Comparison of ENCODE assay signal across 22 mouse cellular contexts in the genomic region with DNA sequence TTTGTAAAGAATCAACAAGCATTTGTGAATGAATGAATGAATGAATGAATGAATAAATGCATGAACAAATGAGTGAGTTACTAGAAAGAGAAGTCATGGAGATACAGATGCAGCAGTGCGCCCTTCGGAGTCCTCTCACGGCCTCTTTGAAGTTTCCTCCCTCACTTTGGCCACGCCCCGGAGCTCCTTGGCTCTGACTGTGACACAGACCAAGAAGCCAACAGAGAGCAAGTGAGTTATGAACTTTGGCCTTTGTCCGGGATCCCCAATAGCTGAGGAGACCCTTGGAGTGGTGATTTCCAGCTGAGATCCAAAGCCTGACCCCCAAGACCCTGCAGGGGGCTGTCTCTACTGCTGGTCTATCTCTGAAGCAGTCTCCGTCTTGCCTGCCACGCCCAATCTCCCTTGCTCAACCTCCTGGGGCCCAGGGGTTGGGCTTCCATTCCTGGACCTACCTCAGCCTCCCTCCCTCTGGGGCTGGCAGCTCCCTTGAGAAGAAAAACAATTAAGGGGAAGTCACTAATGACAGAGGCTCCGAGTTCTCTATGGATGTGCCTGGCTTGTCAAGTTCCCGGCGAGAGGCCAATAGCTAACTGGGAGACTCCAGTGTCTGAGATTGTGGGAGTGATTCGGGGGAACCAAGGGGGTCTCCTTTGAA. TPM values are rescaled to one million over a fixed set of nuclear protein-coding genes. Genes with fewer than 3 reads are reported as not detected.
DNase-seq lines count a peak whose midpoint lies in the region; ATAC-seq and TF ChIP-seq lines count a peak whose summit lies in the region.
"Had no signal": no experiment of that assay in that cellular context is flagged by ENCODE, and none has a peak within 500 bp of the region (broad histone marks: within the 10 kb centered on the region; RNA-seq: fewer than 3 reads in every experiment).

No protein-coding gene starts in this region.

- no peak overlapping the region for H3K9ac ChIP-seq in kidney, embryonic 16.5 days (replicated peaks; ENCODE audit: low read length)
- no peak overlapping the region for H3K9ac ChIP-seq in kidney, embryonic 15.5 days
- H3K9ac ChIP-seq: embryonic facial prominence, embryonic 15.5 days; liver, embryonic 13.5 days had no signal

- TF ChIP-seq CTCF in small intestine, adult 2 months (IDR thresholded peaks at IDR 0.05; ENCODE audit: extremely low read depth, insufficient read length, insufficient replicate concordance, low read depth, low read length) = no peak

- H3K27me3 ChIP-seq in kidney, embryonic 16.5 days (ENCODE audit: insufficient read depth, low read length) = no peaks in the 10 kb centered on the region
- no peaks in the 10 kb centered on the region for H3K27me3 ChIP-seq in kidney, embryonic 15.5 days
- no peaks in the 10 kb centered on the region; the same call in 1 of the 2 replicates for H3K27me3 ChIP-seq in small intestine, adult 2 months (ENCODE audit: control insufficient read depth, insufficient read depth, low read length)
- H3K27me3 ChIP-seq: embryonic facial prominence, embryonic 15.5 days had no signal

- H3K9me3 ChIP-seq in kidney, embryonic 16.5 days (ENCODE audit: low read length) = no peaks in the 10 kb centered on the region
- H3K9me3 ChIP-seq in kidney, embryonic 15.5 days (replicated peaks) = no peaks in the 10 kb centered on the region
- H3K9me3 ChIP-seq: embryonic facial prominence, embryonic 15.5 days; G1E; liver, embryonic 13.5 days had no signal

- peak; percentile 52 for DNase-seq in kidney, adult 11 months
- DNase-seq in c-Kit-positive CD71-negative TER-119-negative erythroid progenitor cells, embryonic 14.5 days (ENCODE audit: low read depth) = peak; percentile 19
- no peak for DNase-seq in layer of hippocampus, adult 9-11 months
- no peak for DNase-seq in thymus, postnatal 4 days
- DNase-seq: B cell, adult 2 months; cerebellum, adult 11-12 months; liver, embryonic 13.5 days; midbrain, embryonic 14.5 days; right cerebral cortex, postnatal 14 days had no signal

- no peak overlapping the region for H3K4me2 ChIP-seq in kidney, embryonic 16.5 days (replicated peaks; ENCODE audit: low read depth, low read length)
- H3K4me2 ChIP-seq in kidney, embryonic 15.5 days = peak overlapping the region; percentile 25
- H3K4me2 ChIP-seq: embryonic facial prominence, embryonic 15.5 days; liver, embryonic 13.5 days had no signal

- no peak for ATAC-seq in kidney, embryonic 16.5 days (ENCODE audit: low FRiP score, low TSS enrichment)
- ATAC-seq in kidney, embryonic 15.5 days (replicated peaks; ENCODE audit: low FRiP score) = no peak
- ATAC-seq in megakaryocyte, adult 5-6 weeks (ENCODE audit: poor library complexity, severe bottlenecking) = no peak

- no peaks in the 10 kb centered on the region for H3K36me3 ChIP-seq in kidney, embryonic 16.5 days (ENCODE audit: insufficient read depth, low read length)
- no peaks in the 10 kb centered on the region for H3K36me3 ChIP-seq in kidney, embryonic 15.5 days
- H3K36me3 ChIP-seq in small intestine, adult 2 months (ENCODE audit: control insufficient read depth, insufficient read depth, low read length) = no peaks in the 10 kb centered on the region
- H3K36me3 ChIP-seq: embryonic facial prominence, embryonic 15.5 days; G1E; liver, embryonic 13.5 days had no signal

- 22% methylated on average over 12 of the region's 12 CpGs for WGBS in kidney, embryonic 16.5 days
- 19% methylated on average over 12 of the region's 12 CpGs for WGBS in kidney, embryonic 15.5 days
- WGBS in small intestine, adult 2 months = 16% methylated on average over 12 of the region's 12 CpGs

- no peak overlapping the region for H3K27ac ChIP-seq in kidney, embryonic 16.5 days (ENCODE audit: low read length)
- no peak overlapping the region for H3K27ac ChIP-seq in kidney, embryonic 15.5 days
- no peak overlapping the region for H3K27ac ChIP-seq in small intestine, adult 2 months (ENCODE audit: insufficient read depth, low read depth, low read length)
- H3K27ac ChIP-seq: embryonic facial prominence, embryonic 15.5 days; liver, embryonic 13.5 days; macrophage had no signal

- TF ChIP-seq POLR2A in small intestine, adult 2 months (IDR thresholded peaks at IDR 0.05; ENCODE audit: low read depth, low read length) = no peak

- no peak overlapping the region for H3K4me3 ChIP-seq in kidney, embryonic 16.5 days (ENCODE audit: low read length)
- no peak overlapping the region for H3K4me3 ChIP-seq in kidney, embryonic 15.5 days (replicated peaks)
- H3K4me3 ChIP-seq in small intestine, adult 2 months (ENCODE audit: low read depth, low read length) = peak overlapping the region; percentile 26
- H3K4me3 ChIP-seq: embryonic facial prominence, embryonic 15.5 days; liver, embryonic 13.5 days had no signal

- H3K4me1 ChIP-seq in kidney, embryonic 16.5 days (ENCODE audit: insufficient read depth, low read length) = peaks cover 8% of the 10 kb centered on the region
- peaks cover 13% of the 10 kb centered on the region for H3K4me1 ChIP-seq in kidney, embryonic 15.5 days
- H3K4me1 ChIP-seq in small intestine, adult 2 months (ENCODE audit: control insufficient read depth, insufficient read depth, insufficient read length, low read length) = peaks cover 14% of the 10 kb centered on the region
- H3K4me1 ChIP-seq: embryonic facial prominence, embryonic 15.5 days had no signal

RNA-seq across cellular contexts. Expression of a gene that starts 58.2 kb away (rescaled TPM):
- 27.4 and 27.7 TPM in 2 replicates for polyA plus RNA-seq in kidney, embryonic 16.5 days (2015; fragmentation: Nextera tagmentation; extraction: Ambion mirVana)
- polyA plus RNA-seq in kidney, embryonic 15.5 days (2015; fragmentation: Nextera tagmentation; extraction: Ambion mirVana) = 14.1 and 16.3 TPM in 2 replicates
- not detected in 2 replicates for polyA plus RNA-seq in small intestine, adult 2 months (2012; rRNA removed)
- total RNA-seq in megakaryocyte, adult 5-6 weeks (2015) = not detected in 2 replicates
- not detected in 2 replicates for total RNA-seq in megakaryocyte, adult 5-6 weeks (2017)
- total RNA-seq: G1E; gastrocnemius, postnatal 4 days had no signal
- polyA plus RNA-seq: embryonic facial prominence, embryonic 15.5 days; forebrain, embryonic 11.5 days; G1E; heart, embryonic 14.5 days; hindbrain, embryonic 11.5 days; intestine, embryonic 14.5 days; liver, embryonic 13.5 days; macrophage; midbrain, embryonic 14.5 days; urinary bladder, adult 2 months had no signal

Comparison
In these comparisons a context has a peak if more than half of its experiments do, and no peak if none do; other contexts are left out.
1. DNase-seq: peak in kidney, adult 11 months (single experiment) and c-Kit-positive CD71-negative TER-119-negative erythroid progenitor cells, embryonic 14.5 days (single experiment); none in layer of hippocampus, adult 9-11 months (single experiment) and thymus, postnatal 4 days (single experiment).
2. RNA of a gene that starts 58.2 kb away (polyA plus RNA-seq): 27.4 to 27.7 TPM in kidney, embryonic 16.5 days and 14.1 to 16.3 TPM in kidney, embryonic 15.5 days; not detected in small intestine, adult 2 months; every median in the first group is over 10 times any median in the second.